Mouse (Mus musculus) natural killer cell, adult 2 months (primary cell): Measurements from ENCODE around the gene Pnma1.

Experiments used
- DNase-seq, 2 experiments: peaks; one replicate each; pipeline ENCODE4 v3.0.0; 2022; ENCODE audit warnings: low spot score in 2 of 2

The Pnma1 gene

DNA sequence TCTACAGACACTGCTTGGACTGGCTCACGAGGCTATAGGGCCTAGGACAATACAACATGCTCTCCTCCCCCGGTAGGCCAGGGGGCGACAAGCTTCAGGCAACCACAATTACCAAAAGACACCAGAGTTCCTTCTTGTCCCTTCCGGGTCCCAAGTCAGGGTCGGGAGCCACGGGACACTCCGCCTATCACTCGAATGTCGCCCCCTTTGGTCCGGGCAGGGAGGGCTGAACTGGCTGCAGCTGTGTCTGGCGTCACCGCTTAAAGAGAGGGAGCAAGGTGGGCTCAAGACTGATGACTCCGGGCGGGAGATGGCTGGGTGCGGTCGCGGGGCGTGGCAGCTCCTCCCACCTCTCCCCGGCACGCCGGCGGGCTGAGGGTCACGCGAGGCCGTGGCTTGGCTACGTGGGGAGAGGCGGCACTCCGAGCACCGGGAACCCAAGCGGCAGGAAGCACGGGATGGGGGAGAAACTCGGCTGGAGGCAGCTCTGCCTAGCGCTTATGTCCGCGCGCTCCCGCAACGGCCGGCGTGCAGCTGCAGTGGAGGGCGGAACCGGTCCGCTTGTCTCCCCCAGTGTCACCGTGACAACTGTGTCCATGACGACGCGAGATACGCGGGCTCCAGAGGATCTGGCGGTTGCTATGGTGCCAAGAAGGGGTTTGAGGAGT is at the start of gene Pnma1:
Gene Pnma1, minus strand, starts transcription at position 536 of the 668 bp plus-strand sequence.
- peak; percentile 38 to 54 for DNase-seq

GRCm38 (mm10) chr12:84195195-84195594 is 46.9 kb upstream of the Pnma1 start:
- DNase-seq, result no peak

DNA sequence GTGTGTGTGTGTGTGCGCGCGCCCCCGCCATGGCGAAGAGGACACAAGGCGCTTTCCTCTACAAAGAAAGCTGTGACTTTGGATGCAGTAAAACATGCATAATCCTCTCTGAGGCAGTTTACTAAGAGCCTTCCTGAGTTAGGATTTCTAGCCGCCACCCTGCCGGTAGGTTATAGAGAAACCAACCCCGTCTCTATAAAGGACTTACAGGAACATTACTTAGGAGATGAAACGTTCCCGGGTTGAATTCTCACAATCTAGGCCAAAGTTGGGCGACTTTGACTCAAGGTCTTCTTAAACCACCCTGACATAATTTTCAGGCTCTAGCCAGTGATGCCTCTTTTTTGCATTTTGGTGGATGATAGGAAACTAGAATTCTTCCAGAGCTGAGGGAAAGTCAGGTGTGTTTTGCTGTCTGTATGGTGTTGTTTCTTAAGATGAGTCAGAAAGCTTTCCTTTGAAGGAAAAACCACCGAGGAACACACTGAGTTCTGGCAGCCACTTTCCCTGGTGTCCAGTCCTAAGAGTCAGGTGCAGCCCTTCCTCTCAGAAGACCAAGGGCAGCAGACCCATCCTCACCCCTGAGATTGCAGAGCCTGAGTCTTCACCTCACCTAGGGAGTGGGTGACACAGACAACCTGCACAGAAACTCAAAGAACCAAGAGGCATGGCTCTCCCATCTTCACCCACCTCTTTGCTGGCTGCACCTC is 46.3 kb upstream of the Pnma1 start:
- DNase-seq, result no peak

DNA sequence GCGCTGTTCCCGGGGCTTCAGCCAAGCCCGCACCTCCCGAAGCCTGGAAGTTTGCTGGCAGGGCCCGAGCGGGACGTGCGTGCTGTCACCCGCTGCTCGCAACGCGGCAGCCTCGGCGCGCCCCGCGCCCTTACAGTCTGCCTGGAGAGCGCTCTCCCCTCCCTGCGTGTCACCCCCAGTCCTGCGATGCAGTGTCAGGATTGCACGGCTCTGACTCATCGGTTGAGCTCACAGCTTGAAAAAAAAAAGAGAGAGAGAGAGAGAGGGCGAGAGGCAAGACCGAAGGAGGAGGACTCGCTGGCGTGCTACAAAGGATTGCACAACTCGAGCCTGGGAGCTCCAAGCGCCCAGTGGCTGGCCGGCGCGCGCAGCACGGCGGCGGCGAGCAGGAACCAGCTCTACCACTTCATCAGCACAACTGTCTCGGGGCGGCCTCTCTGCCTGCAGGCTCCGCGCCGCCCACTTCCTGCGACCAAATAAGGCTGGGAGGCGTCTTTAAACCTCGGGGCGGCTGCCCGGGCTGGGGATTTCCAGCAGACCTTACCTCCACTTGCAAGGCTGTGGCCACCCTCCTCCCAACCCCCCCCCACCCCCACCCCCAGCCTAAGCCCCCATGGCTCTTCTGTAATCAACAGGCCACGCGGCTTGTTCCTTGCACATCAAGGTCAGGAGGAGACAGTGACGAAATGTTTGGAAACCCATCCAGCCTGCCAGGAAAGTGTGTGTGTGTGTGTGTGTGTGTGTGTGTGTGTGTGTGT is 45.5 kb upstream of the Pnma1 start:
- peak; percentile 93 to 94 for DNase-seq

DNA sequence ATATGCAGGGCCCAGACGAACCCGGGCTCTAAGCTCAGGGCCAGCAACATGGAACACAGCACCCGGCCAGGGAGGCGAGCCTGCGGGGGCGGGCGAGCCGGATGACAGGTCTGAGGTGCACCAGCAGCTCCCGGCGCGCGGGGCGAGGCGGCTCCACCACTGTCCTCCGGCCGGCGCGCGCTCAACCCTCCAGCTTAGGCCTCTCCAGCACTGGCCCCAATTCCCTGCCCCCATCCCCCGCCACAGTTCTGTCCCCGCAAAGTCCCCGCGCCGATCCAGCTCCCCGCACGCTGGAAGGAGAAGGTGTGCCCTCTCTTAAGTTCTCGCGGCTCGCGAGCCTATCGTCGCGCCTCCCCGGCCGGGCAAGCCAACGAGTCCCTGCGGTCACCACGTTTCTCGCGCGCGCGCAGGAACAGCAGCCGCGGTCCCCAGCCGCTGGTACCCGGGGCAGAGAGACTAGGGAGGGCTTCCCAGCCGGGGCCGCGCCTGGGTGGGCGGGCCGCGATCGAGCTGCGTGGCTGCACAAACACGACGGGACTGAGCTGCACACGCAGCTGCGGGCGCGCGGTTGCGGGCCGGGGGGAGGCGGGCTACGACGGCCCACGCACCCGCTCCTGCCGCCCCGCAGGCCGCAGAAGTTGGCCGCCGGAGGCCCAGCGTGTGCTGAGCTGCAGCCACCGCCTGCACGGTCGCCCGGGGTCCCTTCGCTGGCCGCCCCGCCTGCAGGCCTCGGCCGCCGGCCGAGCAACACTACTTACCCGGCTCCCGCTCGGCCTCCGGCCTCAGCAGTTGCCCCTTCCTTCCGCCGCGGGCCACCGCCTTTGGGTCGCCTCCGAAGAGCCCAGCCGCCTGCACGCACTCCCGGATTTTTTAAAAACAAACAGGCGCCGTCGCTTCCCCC is 44.7 kb upstream of the Pnma1 start:
- peak; percentile 82 to 83 for DNase-seq

DNA sequence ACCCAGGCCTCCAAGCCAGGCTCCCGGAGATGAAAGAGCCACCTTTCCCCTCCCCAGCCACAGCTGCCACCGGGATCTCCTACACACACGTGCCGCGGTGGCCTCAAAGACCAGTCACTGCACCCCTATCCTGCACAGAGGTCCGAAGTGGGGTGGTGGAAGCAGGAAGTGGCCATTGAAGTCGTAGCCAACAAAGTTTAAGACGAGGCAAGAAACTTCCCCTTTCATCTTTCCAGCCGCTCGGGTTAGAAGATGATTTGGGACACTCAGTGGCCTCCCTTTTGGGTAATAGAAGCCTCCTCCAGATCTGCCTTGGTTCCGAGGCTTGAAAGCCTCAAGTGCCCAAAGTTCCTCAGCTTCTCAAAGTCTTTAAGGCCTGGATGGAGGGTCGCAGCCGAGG is 44.0 kb upstream of the Pnma1 start:
- no peak for DNase-seq

DNA sequence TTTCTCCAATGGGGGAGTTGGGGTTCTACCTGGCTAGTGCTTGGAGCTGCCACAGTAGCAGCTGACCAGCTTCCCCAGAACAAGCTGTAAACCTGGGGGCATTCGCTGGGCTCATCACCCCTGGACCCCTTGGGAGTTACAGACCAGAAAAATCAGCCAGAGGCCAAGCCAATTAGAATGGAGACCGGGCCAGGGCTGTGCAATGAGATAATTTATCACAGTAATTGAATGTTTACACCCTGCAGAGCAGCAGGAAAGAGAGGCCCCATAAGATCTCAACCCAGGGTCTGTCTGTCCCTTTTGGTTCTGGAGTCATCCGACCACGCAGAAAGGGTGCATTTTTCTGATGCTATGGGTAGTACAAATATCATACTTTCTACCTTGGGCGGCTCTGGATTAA is 43.5 kb upstream of the Pnma1 start:
- DNase-seq, result no peak

GRCm38 (mm10) chr12:84191190-84191589 is 42.9 kb upstream of the Pnma1 start:
- no peak for DNase-seq

DNA sequence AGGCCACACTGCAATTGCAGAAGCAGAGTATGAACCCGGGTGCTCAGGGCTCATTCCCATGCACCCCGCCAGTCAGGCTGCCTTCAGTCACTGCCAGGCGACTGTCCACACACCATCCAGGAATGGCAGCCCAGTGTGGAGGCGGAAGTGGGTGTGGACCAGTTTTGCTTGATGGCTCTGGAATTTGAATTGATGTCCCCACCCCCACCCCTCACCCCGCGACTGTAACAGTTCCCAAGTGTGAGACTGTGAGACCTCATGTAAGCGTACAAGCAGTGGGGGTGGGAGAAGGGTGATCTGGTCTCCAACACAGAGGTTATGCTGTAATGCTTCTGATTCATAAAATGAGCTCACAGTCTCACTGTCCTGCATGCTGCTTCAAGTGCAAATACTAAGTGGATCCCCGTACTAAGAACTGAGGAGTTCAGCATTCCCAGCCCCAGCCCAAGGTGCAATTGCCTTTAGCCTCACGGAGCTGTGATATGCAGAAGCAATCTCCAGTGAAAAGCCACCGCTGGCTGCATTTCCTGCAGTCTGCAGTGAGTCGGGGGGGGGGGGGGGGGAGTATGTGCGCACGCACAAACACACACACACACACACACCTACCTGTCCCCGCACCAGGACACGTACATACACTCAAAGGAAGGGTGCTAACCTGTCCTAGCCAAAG is 42.0 kb upstream of the Pnma1 start:
- DNase-seq, result no peak

GRCm38 (mm10) chr12:84188881-84189444 is 40.7 kb upstream of the Pnma1 start:
- DNase-seq, result no peak

DNA sequence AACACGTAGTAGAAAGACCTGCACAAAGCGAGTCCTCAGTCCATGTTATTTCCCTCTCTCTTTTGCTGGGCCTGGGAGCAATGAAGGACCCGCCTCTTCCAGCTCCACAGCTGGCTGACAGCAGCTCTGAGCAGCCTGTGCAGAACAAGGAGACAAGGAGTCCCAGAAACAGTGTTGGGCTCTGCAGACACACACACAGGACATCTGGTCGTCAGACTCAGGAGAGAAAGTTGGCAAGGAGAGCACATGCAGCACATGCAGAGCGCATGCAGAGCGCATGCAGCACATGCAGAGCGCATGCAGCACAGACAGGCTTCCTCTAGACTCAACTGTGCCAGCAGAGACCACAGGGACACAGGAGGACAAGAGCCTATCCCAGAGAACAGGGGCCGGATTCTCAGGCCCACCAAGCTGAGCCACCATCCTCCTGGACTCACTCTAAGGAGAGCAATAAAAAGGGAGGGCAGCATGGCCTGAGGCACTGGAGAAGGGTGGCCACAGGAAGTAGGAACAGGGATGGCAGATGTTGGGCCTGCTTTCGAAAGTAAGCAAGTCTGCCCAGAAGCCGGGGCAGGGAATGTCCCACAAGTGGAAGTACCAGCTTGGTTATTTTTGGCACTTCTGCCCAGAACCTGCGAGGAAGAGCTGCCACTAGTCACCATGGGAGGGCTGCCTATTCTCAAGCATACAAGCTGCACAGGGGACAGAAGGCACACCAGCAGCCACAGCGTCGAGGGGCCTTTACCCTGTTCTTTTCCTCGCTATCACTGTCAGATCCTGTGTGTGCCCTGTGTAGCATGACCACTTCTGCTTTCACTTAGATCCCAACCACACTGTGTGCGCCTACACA is 39.7 kb upstream of the Pnma1 start:
- DNase-seq, result peak in 1 of 2 experiments; percentile 71

DNA sequence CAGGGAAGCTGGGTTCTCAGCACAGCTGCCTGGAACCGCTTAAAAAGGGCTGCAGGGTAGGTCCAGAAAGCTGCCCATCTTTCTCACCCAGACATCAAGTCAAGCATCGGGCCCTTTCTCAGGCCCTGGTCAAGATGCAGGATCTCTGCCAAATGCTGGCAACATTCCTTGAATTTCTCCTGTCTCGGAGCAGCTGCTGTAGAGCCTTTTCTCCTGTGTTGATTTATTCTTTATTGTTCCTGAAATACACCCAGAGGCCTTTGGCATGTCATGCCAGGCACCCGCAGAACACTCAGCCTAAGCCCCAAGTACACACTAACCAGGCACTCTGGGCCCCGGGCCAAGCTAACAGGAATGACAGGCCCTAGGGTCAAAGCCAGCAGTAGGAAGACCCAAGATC is 38.7 kb upstream of the Pnma1 start:
- no peak for DNase-seq

DNA sequence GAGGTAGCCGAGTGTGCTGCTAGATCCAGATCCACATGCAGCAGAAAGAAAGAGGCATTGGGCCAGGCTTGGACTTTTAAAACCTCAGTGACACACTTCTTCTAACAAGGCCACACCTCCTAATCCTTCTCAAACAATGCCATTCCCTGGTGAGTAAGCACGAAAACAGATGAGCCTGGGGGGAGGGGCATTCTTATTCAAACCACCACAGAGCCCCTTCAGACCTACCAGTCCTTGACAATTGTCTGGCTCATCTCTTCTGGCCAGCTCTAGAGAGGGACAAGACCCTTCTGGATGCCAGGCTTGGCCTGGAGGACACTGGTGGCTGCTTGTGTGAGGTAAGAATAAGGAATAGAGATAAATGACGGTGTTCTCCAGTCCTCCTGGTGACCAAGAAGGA is 38.2 kb upstream of the Pnma1 start:
- DNase-seq, result no peak

DNA sequence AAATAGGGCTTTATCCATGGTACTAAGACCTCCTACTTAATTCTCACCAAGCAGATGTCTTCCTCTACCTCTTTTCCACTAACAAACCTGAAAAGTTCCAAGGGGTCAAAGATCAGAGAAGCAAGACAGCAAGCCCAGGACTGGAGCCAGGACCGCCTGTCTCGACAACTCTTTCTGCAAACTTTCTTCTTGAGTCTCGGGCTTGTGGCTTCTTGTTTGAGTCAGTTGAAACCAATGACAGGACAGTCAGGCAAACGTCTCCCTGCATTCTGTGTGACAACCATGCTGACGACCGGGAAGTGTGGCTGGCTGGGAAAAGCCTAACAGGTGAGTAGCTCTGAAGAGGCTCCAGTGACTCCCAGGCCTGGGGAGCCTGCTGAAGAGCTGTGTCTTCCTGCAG is 37.3 kb upstream of the Pnma1 start:
- no peak for DNase-seq

GRCm38 (mm10) chr12:84184979-84185378 is 36.7 kb upstream of the Pnma1 start:
- DNase-seq, result no peak

DNA sequence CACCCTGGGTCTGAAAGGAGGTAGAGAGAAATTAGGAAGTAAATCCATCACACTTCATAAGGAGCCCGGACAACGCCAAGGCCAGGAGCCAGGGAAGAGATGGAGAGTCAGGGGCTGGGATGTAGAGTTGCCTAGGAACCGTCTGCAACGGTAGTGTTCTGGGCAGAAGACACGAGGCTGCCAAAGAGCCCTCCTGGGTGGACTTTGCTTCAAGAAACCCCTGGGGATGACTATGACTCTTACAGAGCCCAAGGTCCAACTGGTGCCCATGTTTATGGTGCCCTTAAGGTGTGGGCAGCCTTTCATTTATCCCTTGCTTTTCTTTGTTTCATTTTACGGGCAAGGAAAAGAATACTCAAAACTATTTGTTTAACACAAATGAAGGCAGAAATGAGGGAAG is 33.7 kb upstream of the Pnma1 start:
- no peak for DNase-seq

DNA sequence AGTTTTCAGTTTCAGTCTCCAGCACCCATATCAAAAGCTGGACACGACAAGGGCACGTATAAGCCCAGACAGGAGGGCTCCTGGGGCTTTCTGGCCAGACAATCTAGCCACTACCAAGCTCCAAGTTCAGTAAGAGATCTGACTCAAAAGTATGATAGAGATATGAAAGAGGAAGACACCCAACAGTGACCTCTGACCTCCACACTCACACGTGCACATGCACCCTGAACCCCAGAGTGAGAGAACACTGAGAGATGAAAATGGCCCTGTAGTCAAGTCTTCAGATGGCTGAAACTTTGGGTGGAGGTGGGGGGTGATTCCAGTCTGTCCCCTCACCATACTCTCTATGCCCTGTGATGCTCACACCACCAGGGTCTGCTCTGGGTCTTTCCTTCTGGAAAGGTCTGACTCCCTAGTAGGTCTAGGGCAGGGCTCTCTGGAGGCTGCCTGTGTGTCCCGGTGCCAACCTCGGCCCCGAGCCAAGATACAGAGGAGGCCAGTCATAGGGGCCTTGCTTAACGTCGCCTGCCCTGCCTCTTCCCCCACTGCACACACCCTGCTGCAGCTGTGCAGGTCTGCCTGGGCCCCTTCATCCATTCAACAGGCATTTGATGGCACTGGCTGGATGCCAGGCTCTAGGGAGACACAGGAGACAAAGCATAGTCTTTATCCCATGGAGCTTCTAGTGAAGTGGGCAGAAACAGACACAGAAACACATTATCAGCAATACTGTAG is 32.6 kb upstream of the Pnma1 start:
- DNase-seq, result no peak

GRCm38 (mm10) chr12:84180090-84180489 is 31.8 kb upstream of the Pnma1 start:
- DNase-seq, result no peak
